Mouse (Mus musculus): ENCODE results near the gene Foxd2. TPM values are rescaled to one million over a fixed set of nuclear protein-coding genes. Genes with fewer than 3 reads are reported as not detected.

The Foxd2 gene
- polyA plus RNA-seq (2017; shearing (Covaris generic)), result 2.6 TPM

GRCm38 (mm10) chr4:114908829-114909601 lies at the start of gene Foxd2:
TSS of gene Foxd2 (minus strand) at chr4:114908873.

DNA sequence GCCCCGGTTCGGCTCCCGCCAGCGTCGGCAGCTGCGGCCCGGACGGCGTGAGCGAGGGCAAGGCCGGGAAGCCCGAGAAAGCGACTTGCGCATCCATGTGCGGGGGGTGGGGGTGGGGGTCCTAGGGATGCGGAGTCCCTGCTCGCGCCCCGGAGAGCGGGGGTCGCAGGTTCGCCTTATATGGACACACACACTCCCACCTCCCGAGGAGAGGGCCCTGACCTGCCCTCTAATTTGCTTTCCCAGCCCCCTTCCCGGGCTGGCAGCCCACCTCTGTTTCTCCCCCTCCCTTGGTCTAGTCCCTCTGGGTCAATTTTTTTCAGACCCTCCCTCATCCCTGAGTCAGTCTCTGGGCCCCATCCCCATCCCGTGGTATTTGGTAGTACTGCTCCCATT lies 17.2 kb upstream of the Foxd2 start, which contains the start of gene Foxe3:
TSS of gene Foxe3 (minus strand) at position 97 of the 396 bp plus-strand sequence.

Other genes starting within 250 kb of the Foxd2 start
- gene Gm12830, start 87.2 kb downstream of the Foxd2 start, polyA plus RNA-seq (2017; shearing (Covaris generic)), result not detected
- gene Foxe3, start 17.1 kb upstream of the Foxd2 start, polyA plus RNA-seq (2017; shearing (Covaris generic)), result not detected
- 89.1 TPM for gene Cmpk1, start 78.4 kb upstream of the Foxd2 start, polyA plus RNA-seq (2017; shearing (Covaris generic))
- gene Stil, start 91.3 kb upstream of the Foxd2 start, polyA plus RNA-seq (2017; shearing (Covaris generic)), result 0.30 TPM
- not detected for gene Tal1, start 147.6 kb upstream of the Foxd2 start, polyA plus RNA-seq (2017; shearing (Covaris generic))
- 0.48 TPM for gene Pdzk1ip1, start 179.8 kb upstream of the Foxd2 start, polyA plus RNA-seq (2017; shearing (Covaris generic))
- gene Cyp4x1, start 225.4 kb upstream of the Foxd2 start, polyA plus RNA-seq (2017; shearing (Covaris generic)), result 0.18 TPM